ENCODE assay signal across 8 mouse cellular contexts in genomic region chr8:88567314-88568121, GRCm38 (mm10). TPM values are rescaled to one million over a fixed set of nuclear protein-coding genes. Genes with fewer than 3 reads are reported as not detected.
DNase-seq lines count a peak whose midpoint lies in the region; ATAC-seq lines count a peak whose summit lies in the region.

No protein-coding gene starts in this region.

- H3K4me1 ChIP-seq in forebrain, embryonic 12.5 days = peaks cover 61% of the 10 kb centered on the region
- peaks cover 71% of the 10 kb centered on the region for H3K4me1 ChIP-seq in intestine, embryonic 14.5 days (replicated peaks; ENCODE audit: control insufficient read depth, insufficient read depth, low read length)

- 0 out of 2 replicates have a peak, but pooled peaks cover 3% of the 10 kb centered on the region for H3K27me3 ChIP-seq in forebrain, embryonic 12.5 days
- H3K27me3 ChIP-seq in intestine, embryonic 14.5 days (replicated peaks; ENCODE audit: control insufficient read depth, insufficient read depth, low read length) = no peaks in the 10 kb centered on the region

- H3K4me2 ChIP-seq in forebrain, embryonic 12.5 days = no peak overlapping the region
- no peak overlapping the region for H3K4me2 ChIP-seq in intestine, embryonic 14.5 days (ENCODE audit: low read length)

- no peaks in the 10 kb centered on the region for H3K36me3 ChIP-seq in forebrain, embryonic 12.5 days (replicated peaks)
- no peaks in the 10 kb centered on the region for H3K36me3 ChIP-seq in intestine, embryonic 14.5 days (ENCODE audit: control insufficient read depth, insufficient read depth, low read length)

- H3K27ac ChIP-seq in forebrain, embryonic 12.5 days = 0 out of 2 replicates have a peak overlapping the region, but pooled peaks have one; percentile 31
- H3K27ac ChIP-seq in intestine, embryonic 14.5 days (ENCODE audit: low read depth) = peak overlapping the region; percentile 3; the same call in 1 of the 2 replicates

- H3K9ac ChIP-seq in forebrain, embryonic 12.5 days = no peak overlapping the region
- H3K9ac ChIP-seq in intestine, embryonic 14.5 days (ENCODE audit: low read length) = no peak overlapping the region

- ATAC-seq in forebrain, embryonic 12.5 days (ENCODE audit: low FRiP score) = no peak
- ATAC-seq in intestine, embryonic 14.5 days (replicated peaks; ENCODE audit: low FRiP score, low TSS enrichment, low read depth) = no peak

- WGBS in forebrain, embryonic 12.5 days = 62% methylated on average over 13 of the region's 13 CpGs
- WGBS in intestine, embryonic 14.5 days = 42% methylated on average over 13 of the region's 13 CpGs

- DNase-seq in layer of hippocampus, adult 11-12 months (ENCODE audit: low spot score) = peak; percentile 51
- DNase-seq in layer of hippocampus, postnatal 36 days = no peak
- DNase-seq in brain, adult 2 months (ENCODE audit: low read depth, low spot score) = peak; percentile 78
- DNase-seq in intestine, embryonic 14.5 days (ENCODE audit: low spot score) = peak; percentile 68
- peak; percentile 67 for DNase-seq in lung, postnatal 10 days
- peak; percentile 29 for DNase-seq in thymus, postnatal 14 days
- no peak for DNase-seq in ovary, postnatal 14 days (ENCODE audit: low spot score)

- no peak overlapping the region for H3K4me3 ChIP-seq in forebrain, embryonic 12.5 days (replicated peaks)
- no peak overlapping the region for H3K4me3 ChIP-seq in intestine, embryonic 14.5 days (ENCODE audit: low read depth, low read length)

- no peaks in the 10 kb centered on the region for H3K9me3 ChIP-seq in forebrain, embryonic 12.5 days
- H3K9me3 ChIP-seq in intestine, embryonic 14.5 days (ENCODE audit: control insufficient read depth, low read length) = no peaks in the 10 kb centered on the region

RNA-seq across cellular contexts. Expression of gene Nkd1, which starts 46.4 kb away (rescaled TPM):
- 10 to 100 TPM; 10.1 to 11.9 TPM for total RNA-seq in layer of hippocampus, postnatal 36 days (2021)
- polyA plus RNA-seq in forebrain, embryonic 12.5 days (2016; fragmentation: Nextera tagmentation; extraction: Ambion mirVana) = 51.2 and 64.4 TPM in 2 replicates
- polyA plus RNA-seq in intestine, embryonic 14.5 days (2014; fragmentation: Nextera tagmentation; extraction: Ambion mirVana) = 33.6 and 35.8 TPM in 2 replicates

Comparison
In these comparisons a context has a peak if more than half of its experiments do, and no peak if none do; other contexts are left out.
1. DNase-seq: peak in layer of hippocampus, adult 11-12 months (single experiment), brain, adult 2 months (single experiment), intestine, embryonic 14.5 days (single experiment), lung, postnatal 10 days (single experiment) and thymus, postnatal 14 days (single experiment); none in layer of hippocampus, postnatal 36 days (0 of 2) and ovary, postnatal 14 days (single experiment).